Mouse (Mus musculus): ENCODE data around the gene Ift172. TPM values are rescaled to one million over a fixed set of nuclear protein-coding genes. Genes with fewer than 3 reads are reported as not detected.
A peak's percentile ranks its signal among the peaks of the same experiment; 100 is the strongest.
"Not testable (repeated sequence)": the region's sequence is repeated elsewhere in the genome, so short reads cannot be mapped to it uniquely, and the experiment has no call there.

Gene Ift172
- polyA plus RNA-seq, 1 experiment from 2014 or later = 45.7 TPM

DNA sequence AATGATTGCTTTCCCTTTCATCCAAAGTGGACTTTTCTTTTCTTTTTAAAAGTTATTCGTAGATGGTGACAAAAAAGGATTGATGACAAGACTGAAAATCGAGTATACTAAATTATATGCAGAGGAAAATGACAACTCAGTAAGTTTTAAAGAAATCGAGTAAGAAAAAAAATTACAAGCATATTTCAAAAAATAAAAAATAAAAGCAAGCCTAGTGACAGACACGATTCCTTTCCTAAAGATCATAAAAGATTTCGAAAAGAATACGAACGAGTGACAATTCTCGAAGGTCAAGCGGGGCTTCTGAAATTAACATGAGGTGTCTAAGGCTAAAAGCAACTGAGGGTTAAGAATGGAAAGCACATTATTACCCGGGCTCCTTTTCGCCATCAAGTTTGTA lies 71.4 kb downstream of the Ift172 start:
- ATAC-seq (ENCODE audit: insufficient number of reproducible peaks, low FRiP score, low TSS enrichment, low read depth) (no peak), DNase-seq (ENCODE audit: low spot score) (no peak)
- Histone ChIP-seq H3K9ac (ENCODE audit: low read length) (peak overlapping the region; percentile 93), H3K9me3 (ENCODE audit: control insufficient read depth, low read length) (no peaks in the 10 kb centered on the region), H3K36me3 (ENCODE audit: control insufficient read depth, insufficient read depth, low read length) (0 out of 2 replicates have a peak, but pooled peaks cover 2% of the 10 kb centered on the region), H3K4me1 (ENCODE audit: control insufficient read depth, insufficient read depth, low read length) (0 out of 2 replicates have a peak, but pooled peaks cover 3% of the 10 kb centered on the region), H3K27ac (replicated peaks; ENCODE audit: low read depth, low read length) (no peak overlapping the region; the same call in 1 of the 2 replicates), H3K27me3 (ENCODE audit: control insufficient read depth, insufficient read depth, low read length) (no peaks in the 10 kb centered on the region), H3K4me3 (ENCODE audit: low read depth, low read length) (peak overlapping the region; percentile 98), H3K4me2 (ENCODE audit: low read depth, severe bottlenecking) (peak overlapping the region; percentile 82)
- 2% methylated on average over 11 of the region's 11 CpGs for WGBS

DNA sequence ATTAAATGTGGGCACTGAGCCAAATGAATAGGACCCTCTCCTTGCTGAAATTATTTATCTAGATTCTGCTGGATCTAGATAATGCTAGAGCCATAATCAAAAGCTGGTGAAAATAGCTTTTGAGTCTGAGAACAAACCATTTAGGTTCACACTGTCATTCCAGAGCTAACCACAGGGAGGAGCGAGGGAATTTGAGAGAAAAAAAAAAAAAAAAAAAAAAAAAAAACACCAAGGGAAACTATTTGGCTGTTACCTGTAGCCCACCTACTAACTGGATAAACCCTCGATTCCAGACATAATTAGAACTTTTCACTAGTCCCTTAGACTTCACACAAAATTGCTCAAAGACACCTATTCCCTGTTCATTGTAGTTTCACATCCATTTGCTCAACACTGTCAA lies 71.8 kb downstream of the Ift172 start:
- Histone ChIP-seq H3K9me3 (ENCODE audit: control insufficient read depth, low read length) (no peaks in the 10 kb centered on the region), H3K27ac (replicated peaks; ENCODE audit: low read depth, low read length) (no peak overlapping the region), H3K27me3 (ENCODE audit: control insufficient read depth, insufficient read depth, low read length) (no peaks in the 10 kb centered on the region), H3K4me3 (ENCODE audit: low read depth, low read length) (peak overlapping the region; percentile 98; the same call in 1 of the 2 replicates), H3K36me3 (ENCODE audit: control insufficient read depth, insufficient read depth, low read length) (0 out of 2 replicates have a peak, but pooled peaks cover 2% of the 10 kb centered on the region), H3K9ac (ENCODE audit: low read length) (no peak overlapping the region), H3K4me2 (ENCODE audit: low read depth, severe bottlenecking) (peak overlapping the region; percentile 82), H3K4me1 (ENCODE audit: control insufficient read depth, insufficient read depth, low read length) (0 out of 2 replicates have a peak, but pooled peaks cover 3% of the 10 kb centered on the region)
- ATAC-seq (ENCODE audit: insufficient number of reproducible peaks, low FRiP score, low TSS enrichment, low read depth) = no peak
- 4% methylated on average over 2 of the region's 2 CpGs for WGBS
- no peak for DNase-seq (ENCODE audit: low spot score)

DNA sequence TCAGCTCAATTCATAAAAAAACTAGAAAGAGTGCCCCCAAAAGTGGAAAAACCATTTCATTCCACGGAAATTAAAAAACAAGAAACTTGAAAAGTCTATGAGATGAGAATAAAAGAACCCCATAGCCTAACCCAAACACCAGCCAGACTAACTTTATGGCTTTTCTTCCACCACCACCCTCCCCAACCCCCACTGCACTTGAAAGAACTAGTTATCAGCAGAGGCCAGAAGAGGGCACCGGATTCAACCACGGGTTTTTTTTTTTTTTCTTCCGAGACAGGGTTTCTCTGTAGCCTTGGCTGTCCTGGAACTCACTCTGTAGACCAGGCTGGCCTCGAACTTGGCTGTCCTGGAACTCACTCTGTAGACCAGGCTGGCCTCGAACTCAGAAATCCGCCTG lies 72.6 kb downstream of the Ift172 start:
- no peaks in the 10 kb centered on the region for H3K27me3 ChIP-seq (ENCODE audit: control insufficient read depth, insufficient read depth, low read length)
- no peak for DNase-seq (ENCODE audit: low spot score)
- no peaks in the 10 kb centered on the region for H3K9me3 ChIP-seq (ENCODE audit: control insufficient read depth, low read length)
- no peak overlapping the region for H3K4me2 ChIP-seq (ENCODE audit: low read depth, severe bottlenecking)
- 0 out of 2 replicates have a peak, but pooled peaks cover 2% of the 10 kb centered on the region for H3K36me3 ChIP-seq (ENCODE audit: control insufficient read depth, insufficient read depth, low read length)
- H3K4me3 ChIP-seq (ENCODE audit: low read depth, low read length) = no peak overlapping the region
- ATAC-seq (ENCODE audit: insufficient number of reproducible peaks, low FRiP score, low TSS enrichment, low read depth) = no peak
- no peak overlapping the region for H3K9ac ChIP-seq (ENCODE audit: low read length)
- H3K27ac ChIP-seq (replicated peaks; ENCODE audit: low read depth, low read length) = no peak overlapping the region
- WGBS = 47% methylated on average over 5 of the region's 7 CpGs
- 0 out of 2 replicates have a peak, but pooled peaks cover 3% of the 10 kb centered on the region for H3K4me1 ChIP-seq (ENCODE audit: control insufficient read depth, insufficient read depth, low read length)

DNA sequence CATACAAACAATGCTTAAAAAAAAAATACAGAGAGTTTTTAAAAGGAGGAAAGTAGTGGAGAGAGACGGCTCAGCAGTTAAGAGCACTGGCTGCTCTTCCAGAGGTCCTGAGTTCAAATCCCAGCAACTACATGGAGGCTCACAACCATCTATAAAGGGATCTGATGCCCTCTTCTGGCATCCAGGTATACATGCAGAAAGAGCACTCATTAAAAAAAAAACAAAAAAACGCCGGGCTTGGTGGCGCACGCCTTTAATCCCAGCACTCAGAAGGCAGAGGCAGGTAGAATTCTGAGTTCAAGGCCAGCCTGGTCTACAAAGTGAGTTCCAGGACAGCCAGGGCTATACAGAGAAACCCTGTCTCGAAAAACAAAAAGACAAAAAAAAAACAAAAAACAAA lies 74.4 kb downstream of the Ift172 start:
- DNase-seq (ENCODE audit: low spot score); H3K27me3 ChIP-seq (ENCODE audit: control insufficient read depth, insufficient read depth, low read length); H3K9ac ChIP-seq (ENCODE audit: low read length): not testable (repeated sequence)

DNA sequence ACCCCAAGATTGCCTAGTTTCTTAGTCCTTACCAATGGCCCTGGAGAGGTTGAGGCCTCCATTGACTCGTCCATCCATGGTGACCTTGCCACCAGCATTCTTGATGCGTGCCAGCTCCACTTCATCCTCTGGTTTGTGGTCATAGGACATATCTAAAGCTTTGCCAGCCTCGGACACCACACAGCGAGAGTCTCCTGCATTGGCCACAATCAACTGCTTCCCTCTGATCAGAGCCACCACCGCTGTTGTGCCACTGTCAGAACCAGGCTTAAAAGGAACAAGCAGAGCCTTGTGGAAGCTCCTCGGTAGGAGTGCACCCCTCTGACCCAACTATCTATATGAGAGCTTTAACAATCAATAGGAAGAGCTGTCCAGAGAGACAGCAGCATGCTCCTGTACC lies 86.5 kb downstream of the Ift172 start:
- ATAC-seq (ENCODE audit: insufficient number of reproducible peaks, low FRiP score, low TSS enrichment, low read depth) (no peak), DNase-seq (ENCODE audit: low spot score) (no peak)
- peaks cover 3% of the 10 kb centered on the region; the same call in 1 of the 2 replicates for H3K4me1 ChIP-seq (ENCODE audit: control insufficient read depth, insufficient read depth, low read length)
- peaks cover 5% of the 10 kb centered on the region for H3K9me3 ChIP-seq (ENCODE audit: control insufficient read depth, low read length)
- no peak overlapping the region for H3K9ac ChIP-seq (ENCODE audit: low read length)
- no peaks in the 10 kb centered on the region for H3K27me3 ChIP-seq (ENCODE audit: control insufficient read depth, insufficient read depth, low read length)
- H3K27ac ChIP-seq (replicated peaks; ENCODE audit: low read depth, low read length) = no peak overlapping the region
- peaks cover 27% of the 10 kb centered on the region for H3K36me3 ChIP-seq (ENCODE audit: control insufficient read depth, insufficient read depth, low read length)
- 90% methylated on average over 6 of the region's 6 CpGs for WGBS
- H3K4me3 ChIP-seq (ENCODE audit: low read depth, low read length) = no peak overlapping the region
- no peak overlapping the region for H3K4me2 ChIP-seq (ENCODE audit: low read depth, severe bottlenecking)

More for the DNA sequence above, 74.4 kb downstream of the Ift172 start:
- not testable (repeated sequence) for H3K4me1 ChIP-seq (ENCODE audit: control insufficient read depth, insufficient read depth, low read length); H3K4me3 ChIP-seq (ENCODE audit: low read depth, low read length); ATAC-seq (ENCODE audit: insufficient number of reproducible peaks, low FRiP score, low TSS enrichment, low read depth); H3K36me3 ChIP-seq (ENCODE audit: control insufficient read depth, insufficient read depth, low read length); H3K4me2 ChIP-seq (ENCODE audit: low read depth, severe bottlenecking); H3K9me3 ChIP-seq (ENCODE audit: control insufficient read depth, low read length); H3K27ac ChIP-seq (replicated peaks; ENCODE audit: low read depth, low read length)
- WGBS = 90% methylated on average over 6 of the region's 6 CpGs

DNA sequence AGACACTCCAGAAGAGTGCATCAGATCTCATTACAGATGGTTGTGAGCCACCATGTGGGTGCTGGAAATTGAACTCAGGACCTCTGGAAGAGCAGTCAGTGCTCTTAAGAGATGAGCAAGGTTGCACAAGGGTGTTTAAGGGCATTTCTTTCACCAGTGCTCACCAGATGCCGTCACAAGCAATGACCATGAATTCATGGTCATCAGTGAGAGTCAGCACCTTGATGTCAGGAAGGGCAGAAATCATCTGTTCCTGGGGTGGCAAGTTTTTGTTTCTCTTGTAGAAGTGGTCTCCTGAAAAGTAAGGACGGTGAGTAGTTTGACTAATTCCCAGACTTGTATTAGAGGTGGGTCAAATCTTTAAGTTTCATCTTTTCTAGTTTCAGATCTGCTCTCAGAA lies 87.0 kb downstream of the Ift172 start:
- DNase-seq (ENCODE audit: low spot score) (no peak), ATAC-seq (ENCODE audit: insufficient number of reproducible peaks, low FRiP score, low TSS enrichment, low read depth) (no peak)
- no peak overlapping the region for H3K9ac ChIP-seq (ENCODE audit: low read length)
- no peak overlapping the region for H3K4me2 ChIP-seq (ENCODE audit: low read depth, severe bottlenecking)
- peaks cover 5% of the 10 kb centered on the region for H3K9me3 ChIP-seq (ENCODE audit: control insufficient read depth, low read length)
- H3K27ac ChIP-seq (replicated peaks; ENCODE audit: low read depth, low read length) = no peak overlapping the region
- WGBS = 90% methylated on average over 2 of the region's 2 CpGs
- no peak overlapping the region for H3K4me3 ChIP-seq (ENCODE audit: low read depth, low read length)
- peaks cover 32% of the 10 kb centered on the region for H3K36me3 ChIP-seq (ENCODE audit: control insufficient read depth, insufficient read depth, low read length)
- H3K27me3 ChIP-seq (ENCODE audit: control insufficient read depth, insufficient read depth, low read length) = no peaks in the 10 kb centered on the region
- H3K4me1 ChIP-seq (ENCODE audit: control insufficient read depth, insufficient read depth, low read length) = peaks cover 3% of the 10 kb centered on the region; the same call in 1 of the 2 replicates

Other genes with a start within 250 kb of the Ift172 start
- gene Atraid, start 242.8 kb downstream of the Ift172 start, polyA plus RNA-seq (2014; fragmentation: Nextera tagmentation; extraction: Ambion mirVana) = 75.0 and 83.9 TPM in 2 replicates
- gene Slc5a6, start 242.2 kb downstream of the Ift172 start, polyA plus RNA-seq (2014; fragmentation: Nextera tagmentation; extraction: Ambion mirVana) = 8.0 and 8.6 TPM in 2 replicates
- 33.7 and 36.1 TPM in 2 replicates for gene Cad, start 236.3 kb downstream of the Ift172 start, polyA plus RNA-seq (2014; fragmentation: Nextera tagmentation; extraction: Ambion mirVana)
- not detected in 2 replicates for gene Dnajc5g, start 184.8 kb downstream of the Ift172 start, polyA plus RNA-seq (2014; fragmentation: Nextera tagmentation; extraction: Ambion mirVana)
- 0.20 TPM in 1 of 2 replicates, not detected in the other for gene Slc30a3, start 182.9 kb downstream of the Ift172 start, polyA plus RNA-seq (2014; fragmentation: Nextera tagmentation; extraction: Ambion mirVana)
- gene Trim54, start 174.4 kb downstream of the Ift172 start, polyA plus RNA-seq (2014; fragmentation: Nextera tagmentation; extraction: Ambion mirVana) = 0.30 and 0.65 TPM in 2 replicates
- not detected in 2 replicates for gene Ucn, start 152.3 kb downstream of the Ift172 start, polyA plus RNA-seq (2014; fragmentation: Nextera tagmentation; extraction: Ambion mirVana)
- gene Mpv17, start 136.9 kb downstream of the Ift172 start, polyA plus RNA-seq (2014; fragmentation: Nextera tagmentation; extraction: Ambion mirVana) = 55.6 and 56.6 TPM in 2 replicates
- gene Gm29609, start 111.2 kb downstream of the Ift172 start, polyA plus RNA-seq (2014; fragmentation: Nextera tagmentation; extraction: Ambion mirVana) = 1.1 and 1.8 TPM in 2 replicates
- gene Gtf3c2, start 111.0 kb downstream of the Ift172 start, polyA plus RNA-seq (2014; fragmentation: Nextera tagmentation; extraction: Ambion mirVana) = 89.2 and 104 TPM in 2 replicates
- gene Snx17, start 97.9 kb downstream of the Ift172 start, polyA plus RNA-seq (2014; fragmentation: Nextera tagmentation; extraction: Ambion mirVana) = 138 and 144 TPM in 2 replicates
- 71.9 and 73.0 TPM in 2 replicates for gene Eif2b4, start 97.7 kb downstream of the Ift172 start, polyA plus RNA-seq (2014; fragmentation: Nextera tagmentation; extraction: Ambion mirVana)
- gene Zfp513, start 88.8 kb downstream of the Ift172 start, polyA plus RNA-seq (2014; fragmentation: Nextera tagmentation; extraction: Ambion mirVana) = 5.5 and 6.2 TPM in 2 replicates
- gene Ppm1g, start 70.4 kb downstream of the Ift172 start, polyA plus RNA-seq (2014; fragmentation: Nextera tagmentation; extraction: Ambion mirVana) = 154 and 159 TPM in 2 replicates
- gene Nrbp1, start 50.3 kb downstream of the Ift172 start, polyA plus RNA-seq (2014; fragmentation: Nextera tagmentation; extraction: Ambion mirVana) = 119 and 124 TPM in 2 replicates
- gene Gm9970, start 49.9 kb downstream of the Ift172 start, polyA plus RNA-seq (2014; fragmentation: Nextera tagmentation; extraction: Ambion mirVana) = 0.38 and 0.49 TPM in 2 replicates
- 23.3 and 24.9 TPM in 2 replicates for gene Krtcap3, start 39.4 kb downstream of the Ift172 start, polyA plus RNA-seq (2014; fragmentation: Nextera tagmentation; extraction: Ambion mirVana)
- 64.3 and 79.4 TPM in 2 replicates for gene Fndc4, start 5.0 kb upstream of the Ift172 start, polyA plus RNA-seq (2014; fragmentation: Nextera tagmentation; extraction: Ambion mirVana)
- gene Gckr, start 6.3 kb upstream of the Ift172 start, polyA plus RNA-seq (2014; fragmentation: Nextera tagmentation; extraction: Ambion mirVana) = 0.16 TPM in 1 of 2 replicates, not detected in the other
- 63.4 and 63.5 TPM in 2 replicates for gene Zfp512, start 161.3 kb upstream of the Ift172 start, polyA plus RNA-seq (2014; fragmentation: Nextera tagmentation; extraction: Ambion mirVana)
- gene 4930548H24Rik, start 194.6 kb upstream of the Ift172 start, polyA plus RNA-seq (2014; fragmentation: Nextera tagmentation; extraction: Ambion mirVana) = not detected in 2 replicates
- 87.8 and 88.6 TPM in 2 replicates for gene Gpn1, start 203.6 kb upstream of the Ift172 start, polyA plus RNA-seq (2014; fragmentation: Nextera tagmentation; extraction: Ambion mirVana)
- gene Slc4a1ap, start 235.9 kb upstream of the Ift172 start, polyA plus RNA-seq (2014; fragmentation: Nextera tagmentation; extraction: Ambion mirVana) = 32.3 and 35.5 TPM in 2 replicates
- 26.5 and 27.0 TPM in 2 replicates for gene Supt7l, start 236.7 kb upstream of the Ift172 start, polyA plus RNA-seq (2014; fragmentation: Nextera tagmentation; extraction: Ambion mirVana)

Data from limb, embryonic 11.5 days (tissue).